Mouse (Mus musculus) C2C12 (cell line): ENCODE measurements around the gene Mrpl44.

Experiments
- CTCF ChIP-seq: IDR thresholded peaks from one replicate; pipeline ENCODE4 v1.5.1; 2011; ENCODE audit not compliant: control insufficient read depth, insufficient read depth, insufficient read length
- MAX ChIP-seq: IDR thresholded peaks from one replicate; pipeline ENCODE4 v1.6.1; 2011; ENCODE audit warnings: mild to moderate bottlenecking, control low read depth
- USF1 ChIP-seq: IDR thresholded peaks from one replicate; pipeline ENCODE4 v1.6.1; 2011; ENCODE audit warnings: low read depth, mild to moderate bottlenecking, control low read depth, moderate library complexity

GRCm38 (mm10) chr1:79755376-79755775 lies 20.4 kb upstream of the Mrpl44 start:
- TF ChIP-seq MAX (no peak), CTCF (no peak), USF1 (no peak)
